Mouse (Mus musculus) spleen, adult 2 months (tissue): ENCODE data around the gene H2-Q10. TPM values are rescaled to one million over a fixed set of nuclear protein-coding genes. Genes with fewer than 3 reads are reported as not detected.
"Not testable (repeated sequence)": the region's sequence is repeated elsewhere in the genome, so short reads cannot be mapped to it uniquely, and the experiment has no call there.

Source experiments
- DNase-seq, 2 experiments: peaks; one replicate each; pipeline versions ENCODE4 v3.0.0 to v3.0.0-alpha.2; 2012 to 2021; ENCODE audit warnings: low spot score in 2 of 2, low read depth in 1 of 2
- H3K27ac ChIP-seq: fragments of 200-500 bp; 2 replicates; pipeline ENCODE4 v1.5.1; 2012; ENCODE audit warnings: low read length, inconsistent platforms; ENCODE audit not compliant: insufficient read depth
- H3K27me3 ChIP-seq: fragments of 200-500 bp; 2 replicates; pipeline ENCODE4 v1.6.1; 2012; ENCODE audit warnings: mild to moderate bottlenecking, moderate library complexity, low read length, inconsistent platforms; ENCODE audit not compliant: control insufficient read depth, insufficient read depth
- H3K36me3 ChIP-seq: fragments of 200-500 bp; 2 replicates; pipeline ENCODE4 v1.6.1; 2012; ENCODE audit warnings: mild to moderate bottlenecking, low read length, inconsistent platforms; ENCODE audit not compliant: control insufficient read depth, insufficient read depth
- H3K4me1 ChIP-seq: fragments of 200-500 bp; 2 replicates; pipeline ENCODE4 v1.6.1; 2011; ENCODE audit warnings: inconsistent platforms; ENCODE audit not compliant: control insufficient read depth, insufficient read depth, insufficient read length
- H3K4me3 ChIP-seq: fragments of 200-500 bp; 2 replicates; pipeline ENCODE4 v1.5.1; 2011; ENCODE audit warnings: mild to moderate bottlenecking, inconsistent platforms; ENCODE audit not compliant: insufficient read depth, insufficient read length; ENCODE audit errors: extremely low read depth
- CTCF ChIP-seq: fragments of 200-500 bp; IDR thresholded peaks from 2 replicates; pipeline ENCODE4 v1.5.1; 2011; ENCODE audit warnings: mild to moderate bottlenecking, inconsistent platforms; ENCODE audit not compliant: insufficient read depth, insufficient read length, insufficient replicate concordance; ENCODE audit errors: extremely low read depth
- POLR2A ChIP-seq: fragments of 200-500 bp; IDR thresholded peaks from 2 replicates; pipeline ENCODE4 v1.6.1; 2011; ENCODE audit warnings: low read depth, low read length, inconsistent platforms
- WGBS: fragments of 180-500 bp; shearing (Covaris S2); methylation state at CpG from one replicate; pipeline ENCODE4 v1.1.7; 2018; 5-methylcytosine and 5-hydroxymethylcytosine counted together
- polyA plus RNA-seq: library from polyadenylated mRNA; depleted of rRNA; stranded (reverse); fragments of >200 nt; gene quantifications from 2 replicates; pipeline ENCODE4 v1.2.3, GENCODE M21; 2012

Gene H2-Q10
- polyA plus RNA-seq, 1 experiment, result 7.7 TPM

DNA sequence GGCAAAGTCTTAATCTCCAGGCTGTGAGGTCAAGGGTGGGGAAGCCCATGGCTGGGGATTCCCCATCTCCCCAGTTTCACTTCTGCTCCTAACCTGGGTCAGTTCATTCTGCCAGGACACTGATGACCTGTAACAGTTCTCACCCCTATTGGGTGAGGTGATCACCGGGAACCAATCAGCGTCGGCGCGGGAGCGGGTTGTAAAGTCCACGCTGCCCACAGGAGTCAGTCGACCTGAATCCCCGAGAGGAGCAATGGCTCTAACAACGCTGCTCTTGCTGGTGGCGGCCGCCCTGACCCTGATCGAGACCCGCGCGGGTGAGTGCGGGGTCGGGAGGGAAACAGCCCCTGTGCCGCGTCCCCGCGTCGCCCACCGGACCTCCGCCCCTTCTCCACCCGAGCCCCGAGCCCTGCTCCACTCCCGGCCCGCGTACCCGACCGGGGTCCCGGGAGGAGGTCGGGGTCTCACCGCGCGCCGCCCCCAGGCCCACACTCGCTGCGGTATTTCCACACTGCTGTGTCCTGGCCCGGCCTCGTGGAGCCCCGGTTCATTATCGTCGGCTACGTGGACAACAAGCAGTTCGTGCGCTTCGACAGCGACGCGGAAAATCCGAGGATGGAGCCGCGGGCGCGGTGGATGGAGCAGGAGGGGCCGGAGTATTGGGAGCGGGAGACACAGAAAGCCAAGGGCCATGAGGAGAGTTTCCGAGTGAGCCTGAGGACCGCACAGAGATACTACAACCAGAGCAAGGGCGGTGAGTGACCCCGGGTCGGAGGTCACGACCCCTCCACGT lies 45.1 kb upstream of the H2-Q10 start, which contains the start of gene H2-Q6:
Gene H2-Q6, plus strand, starts transcription at position 227 of the 793 bp plus-strand sequence.
- peak; percentile 78 for TF ChIP-seq POLR2A
- peak; percentile 79 to 84 for DNase-seq
- H3K36me3 ChIP-seq, H3K27me3 ChIP-seq, H3K4me1 ChIP-seq: not testable (repeated sequence)
- WGBS, result 3% methylated on average over 59 of the region's 66 CpGs
- Histone ChIP-seq H3K27ac (peak within 1 kb of the TSS; percentile 42), H3K4me3 (peak within 1 kb of the TSS; percentile 65)

DNA sequence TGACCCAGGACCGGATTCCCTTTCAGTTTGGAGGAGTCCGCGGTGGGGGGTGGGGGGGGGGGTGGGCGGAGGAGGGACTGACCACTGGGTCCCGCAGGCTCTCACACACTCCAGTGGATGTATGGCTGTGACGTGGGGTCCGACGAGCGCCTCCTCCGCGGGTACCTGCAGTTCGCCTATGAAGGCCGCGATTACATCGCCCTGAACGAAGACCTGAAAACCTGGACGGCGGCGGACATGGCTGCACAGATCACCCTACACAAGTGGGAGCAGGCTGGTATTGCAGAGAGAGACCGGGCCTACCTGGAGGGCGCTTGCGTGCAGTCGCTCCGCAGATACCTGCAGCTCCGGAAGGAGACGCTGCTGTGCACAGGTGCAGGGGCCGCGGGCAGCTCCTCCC lies 44.4 kb upstream of the H2-Q10 start:
- peak in 1 of 2 experiments; percentile 61 for DNase-seq
- H3K36me3 ChIP-seq, H3K4me1 ChIP-seq, H3K27ac ChIP-seq, H3K27me3 ChIP-seq: not testable (repeated sequence)
- WGBS, result 28% methylated on average over 26 of the region's 28 CpGs
- peak overlapping the region; percentile 65 for H3K4me3 ChIP-seq

DNA sequence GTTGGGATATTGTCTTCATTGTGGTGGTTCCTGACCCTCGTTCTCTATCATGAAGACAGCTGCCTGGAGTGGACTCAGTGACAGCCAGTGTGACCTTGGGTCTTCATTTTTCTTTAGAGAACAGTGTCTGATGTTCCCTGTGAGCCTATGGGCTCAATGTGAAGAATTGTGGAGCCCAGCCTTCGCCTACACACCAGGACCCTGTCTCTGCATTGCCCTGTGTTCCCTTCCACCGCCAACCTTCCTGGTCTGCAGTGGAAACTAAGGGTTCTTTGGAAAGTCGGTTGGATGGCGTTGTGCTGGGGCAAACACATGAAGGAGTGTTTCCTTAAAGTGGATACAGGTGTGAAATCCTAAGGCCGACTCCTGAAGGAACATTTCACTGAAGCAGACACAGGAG lies 41.0 kb upstream of the H2-Q10 start:
- H3K27me3 ChIP-seq, H3K4me3 ChIP-seq, H3K4me1 ChIP-seq, H3K27ac ChIP-seq, H3K36me3 ChIP-seq, DNase-seq: not testable (repeated sequence)
- 89% methylated on average over 6 of the region's 6 CpGs for WGBS

DNA sequence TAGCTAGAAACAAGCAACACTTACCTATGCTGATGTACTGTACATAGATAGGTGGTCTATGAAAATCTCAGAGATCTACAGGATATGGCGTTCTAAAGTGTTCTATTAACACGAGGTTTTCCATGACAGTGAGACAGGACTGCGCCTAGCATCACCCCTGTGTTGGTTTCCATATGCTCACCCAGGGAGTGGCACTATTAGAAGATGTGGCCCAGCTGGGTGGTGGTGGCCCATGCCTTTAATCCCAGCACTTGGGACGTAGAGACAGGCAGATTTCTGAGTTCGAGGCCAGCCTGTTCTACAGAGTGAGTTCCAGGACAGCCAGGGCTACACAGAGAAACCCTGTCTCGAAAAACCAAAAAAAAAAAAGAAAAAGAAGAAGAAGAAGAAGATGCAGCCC lies 39.2 kb upstream of the H2-Q10 start:
- 86% methylated on average over 6 of the region's 6 CpGs for WGBS
- not testable (repeated sequence) for H3K36me3 ChIP-seq, H3K27me3 ChIP-seq

DNA sequence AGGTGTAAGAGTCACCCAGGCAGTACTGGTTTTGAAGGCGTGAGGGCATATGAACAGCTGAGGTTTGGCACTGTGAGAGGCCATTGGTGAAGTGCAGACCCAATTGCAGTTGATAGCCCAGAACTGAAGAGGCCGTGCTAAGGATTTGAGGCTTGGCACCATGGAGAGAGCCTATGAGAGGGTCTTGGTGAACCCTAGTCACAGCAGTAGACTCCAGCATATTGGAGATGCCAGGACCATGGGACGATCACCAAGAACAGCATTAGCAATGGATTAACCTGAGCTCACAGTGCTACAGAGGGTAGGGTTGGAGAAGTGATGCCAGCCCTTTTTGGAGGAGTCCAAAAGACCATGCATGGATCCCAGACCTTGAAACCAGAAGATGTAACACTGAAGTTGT lies 37.7 kb upstream of the H2-Q10 start:
- H3K36me3 ChIP-seq, H3K4me1 ChIP-seq, DNase-seq, H3K27me3 ChIP-seq, H3K4me3 ChIP-seq, H3K27ac ChIP-seq: not testable (repeated sequence)
- WGBS, result 87% methylated on average over 3 of the region's 3 CpGs

More for the DNA sequence above, 39.2 kb upstream of the H2-Q10 start:
- DNase-seq, H3K27ac ChIP-seq, H3K4me3 ChIP-seq, H3K4me1 ChIP-seq: not testable (repeated sequence)

DNA sequence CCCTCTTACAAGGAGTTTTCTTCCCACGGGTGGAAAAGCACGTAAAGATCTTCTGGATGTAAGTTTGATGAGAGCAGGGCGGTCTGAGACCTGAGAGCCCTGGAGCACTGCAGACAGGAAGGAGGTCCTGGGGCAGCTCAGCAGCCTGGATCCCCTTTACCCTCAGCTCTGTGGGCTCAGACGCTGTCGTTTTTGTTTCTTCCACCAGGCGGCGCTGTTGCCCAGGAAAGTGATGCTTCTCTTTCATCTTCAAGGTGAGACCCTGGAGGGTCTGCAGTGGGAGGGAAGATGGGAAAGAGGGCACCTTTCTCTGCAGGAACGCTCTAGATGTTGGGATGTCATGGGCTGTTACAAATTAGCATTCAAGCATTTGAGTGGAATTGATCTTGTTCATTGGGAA lies 35.1 kb upstream of the H2-Q10 start:
- H3K36me3 ChIP-seq, DNase-seq, H3K4me1 ChIP-seq, H3K27me3 ChIP-seq, H3K4me3 ChIP-seq, H3K27ac ChIP-seq: not testable (repeated sequence)
- 9% methylated on average over 8 of the region's 8 CpGs for WGBS
- TF ChIP-seq CTCF, result peak; percentile 60; the same call in 1 of the 2 replicates

DNA sequence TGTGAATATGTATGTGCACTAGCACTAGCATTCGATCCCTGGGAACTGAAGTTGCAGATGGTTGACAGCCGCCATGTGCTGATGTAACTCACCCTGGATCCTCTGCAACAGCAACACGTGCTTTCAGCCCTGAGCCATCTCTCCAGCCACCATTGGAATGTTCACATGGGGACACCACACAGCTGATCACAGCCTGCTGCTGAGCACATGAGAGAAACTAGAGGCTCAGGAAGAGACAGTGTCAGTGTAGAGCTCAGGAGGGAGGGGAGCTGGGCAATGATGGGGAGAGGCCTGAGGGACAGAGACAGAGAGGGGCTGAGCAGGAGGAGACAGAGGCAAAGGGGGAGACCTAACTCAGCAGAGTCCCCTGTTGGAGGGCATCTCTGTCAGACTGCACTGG lies 34.3 kb upstream of the H2-Q10 start:
- not testable (repeated sequence) for DNase-seq

DNA sequence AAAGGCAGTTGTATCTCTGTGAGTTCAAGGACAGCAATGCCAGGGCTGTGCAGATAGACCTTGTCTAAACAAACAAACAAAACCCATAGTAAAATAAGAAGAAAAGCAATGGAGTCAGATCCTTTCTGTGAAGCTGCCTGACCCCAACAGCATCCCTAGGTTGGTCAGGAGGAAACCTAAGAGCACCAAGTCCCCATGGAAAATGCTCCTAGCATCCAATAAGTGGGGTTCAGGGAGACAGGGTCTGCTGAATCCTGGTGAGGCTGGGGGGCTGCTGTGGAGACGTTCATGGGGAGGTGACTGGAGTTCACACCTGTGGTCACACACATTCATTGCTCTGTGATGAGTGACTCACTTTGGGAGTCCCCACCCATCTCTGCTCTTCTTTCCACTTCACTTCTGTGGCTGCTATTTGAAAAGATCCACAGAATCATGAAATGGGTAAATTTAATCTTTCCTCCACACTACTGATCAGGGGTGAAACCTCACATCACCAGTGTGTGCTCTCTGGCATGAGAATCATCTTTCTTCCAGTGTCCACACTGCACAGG lies 32.4 kb upstream of the H2-Q10 start:
- not testable (repeated sequence) for H3K36me3 ChIP-seq, DNase-seq, H3K27me3 ChIP-seq, H3K4me3 ChIP-seq, H3K27ac ChIP-seq, H3K4me1 ChIP-seq
- WGBS, result 25% methylated on average over 1 of the region's 1 CpGs

More for the DNA sequence above, 34.3 kb upstream of the H2-Q10 start:
- not testable (repeated sequence) for H3K27ac ChIP-seq, H3K4me1 ChIP-seq, H3K36me3 ChIP-seq, H3K27me3 ChIP-seq, H3K4me3 ChIP-seq
- WGBS, result 80% methylated on average over 3 of the region's 3 CpGs

DNA sequence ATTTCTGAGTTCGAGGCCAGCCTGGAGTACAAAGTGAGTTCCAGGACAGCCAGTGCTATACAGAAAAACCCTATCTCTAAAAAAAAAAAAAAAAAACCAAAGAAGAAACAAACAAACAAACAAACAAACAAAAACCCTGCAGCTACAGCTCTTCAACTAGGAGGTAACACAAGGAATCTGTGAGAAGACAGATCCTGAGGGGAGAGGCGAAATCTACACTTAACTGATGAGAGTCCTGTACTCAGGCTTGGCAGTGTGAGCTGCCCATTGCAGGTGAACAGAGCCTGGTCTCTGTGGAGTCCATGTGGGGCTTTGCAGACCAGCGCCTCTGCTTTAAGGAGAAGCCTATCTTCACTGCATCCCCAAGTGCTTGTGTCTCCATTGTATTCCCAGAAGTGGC lies 31.5 kb upstream of the H2-Q10 start:
- H3K4me1 ChIP-seq, H3K27me3 ChIP-seq, H3K36me3 ChIP-seq: not testable (repeated sequence)
- peak in 1 of 2 experiments; percentile 2 for DNase-seq
- peak overlapping the region; percentile 42; the same call in 1 of the 2 replicates for H3K27ac ChIP-seq
- H3K4me3 ChIP-seq, result peak overlapping the region; percentile 61; the same call in 1 of the 2 replicates
- WGBS, result 85% methylated on average over 3 of the region's 3 CpGs

DNA sequence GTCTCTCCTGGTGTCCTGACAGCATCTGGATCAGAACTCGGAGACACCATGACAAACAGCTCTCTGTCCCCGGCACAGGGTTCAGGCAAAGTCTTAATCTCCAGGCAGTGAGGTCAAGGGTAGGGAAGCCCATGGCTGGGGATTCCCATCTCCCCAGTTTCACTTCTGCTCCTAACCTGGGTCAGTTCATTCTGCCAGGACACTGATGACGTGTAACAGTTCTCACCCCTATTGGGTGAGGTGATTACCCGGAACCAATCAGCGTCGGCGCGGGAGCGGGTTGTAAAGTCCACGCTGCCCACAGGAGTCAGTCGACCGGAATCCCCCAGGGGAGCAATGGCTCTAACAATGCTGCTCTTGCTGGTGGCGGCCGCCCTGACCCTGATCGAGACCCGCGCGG lies 31.0 kb upstream of the H2-Q10 start, which contains the start of gene H2-Q7:
Gene H2-Q7, plus strand, starts transcription at position 271 of the 400 bp plus-strand sequence.
- 4% methylated on average over 18 of the region's 18 CpGs for WGBS
- peak; percentile 95 to 96 for DNase-seq
- not testable (repeated sequence) for H3K4me1 ChIP-seq, H3K36me3 ChIP-seq, H3K27me3 ChIP-seq
- peak within 1 kb of the TSS; percentile 42 for H3K27ac ChIP-seq
- H3K4me3 ChIP-seq, result peak within 1 kb of the TSS; percentile 76
